Mouse (Mus musculus) hindbrain, embryonic 12.5 days (tissue): Measurements from ENCODE around the gene Akt3. TPM values are rescaled to one million over a fixed set of nuclear protein-coding genes. Genes with fewer than 3 reads are reported as not detected.

Source experiments
- polyA plus RNA-seq: library from polyadenylated mRNA; unstranded; fragments of >200 nt; fragmentation: Nextera tagmentation; extraction: Ambion mirVana; gene quantifications from 2 replicates; pipeline ENCODE4 v1.2.1, GENCODE M21; 2016

Akt3 gene
- polyA plus RNA-seq, 1 experiment from 2014 or later, result 28.8 TPM

Other genes with a start within 250 kb of the Akt3 start
- 10.0 and 10.8 TPM in 2 replicates for gene Zbtb18, start 184.1 kb upstream of the Akt3 start, polyA plus RNA-seq